Mouse (Mus musculus) thymus, postnatal 36 days (tissue): ENCODE results near the gene Wnt7a.

Experiments
- DNase-seq, 2 experiments: peaks; one replicate each; pipeline ENCODE4 v3.0.0; 2022; ENCODE audit warnings: mixed read lengths in 2 of 2

The Wnt7a gene

DNA sequence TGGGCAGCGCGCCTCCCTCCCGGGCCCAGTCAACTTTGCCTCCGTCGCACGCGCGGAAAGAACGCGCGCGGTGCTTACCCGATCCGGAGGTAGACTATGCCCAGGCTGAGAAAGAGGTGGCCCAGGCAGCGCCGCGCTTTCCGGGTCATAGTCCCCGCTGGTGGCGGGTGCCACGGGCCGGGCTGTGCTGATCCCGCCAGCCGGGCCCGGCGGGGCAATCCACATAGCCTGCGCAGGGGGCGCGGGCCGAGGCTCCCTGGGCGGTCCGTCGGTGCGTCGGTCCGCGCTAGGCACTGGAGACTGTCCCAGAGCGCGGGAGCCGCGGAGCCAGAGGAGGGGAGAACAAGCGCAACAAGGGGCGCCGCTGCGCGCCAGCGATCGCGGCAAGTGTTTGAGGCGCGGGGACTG is at the start of gene Wnt7a:
Gene Wnt7a, minus strand, starts transcription at position 403 of the 408 bp plus-strand sequence.
- peak in 1 of 2 experiments; percentile 13 for DNase-seq

DNA sequence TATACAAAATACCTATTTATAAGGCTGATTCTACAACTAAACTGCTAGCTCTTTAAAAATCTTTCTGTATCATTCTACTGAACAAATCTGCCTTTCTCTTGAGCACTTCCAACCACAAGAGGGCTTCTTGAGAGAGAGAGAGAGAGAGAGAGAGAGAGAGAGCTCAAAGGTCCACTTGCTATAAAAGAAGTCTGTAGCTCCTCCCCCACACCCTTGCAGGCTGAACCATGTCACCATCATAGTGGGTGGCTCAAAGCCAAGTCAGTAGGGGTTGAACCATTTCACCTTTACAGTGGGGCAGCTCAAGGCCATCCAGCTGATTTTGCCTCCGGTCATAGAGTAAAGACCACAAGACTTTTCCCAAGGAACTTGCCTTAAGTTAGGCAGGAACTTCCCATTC is 48.3 kb upstream of the Wnt7a start:
- DNase-seq, result no peak

DNA sequence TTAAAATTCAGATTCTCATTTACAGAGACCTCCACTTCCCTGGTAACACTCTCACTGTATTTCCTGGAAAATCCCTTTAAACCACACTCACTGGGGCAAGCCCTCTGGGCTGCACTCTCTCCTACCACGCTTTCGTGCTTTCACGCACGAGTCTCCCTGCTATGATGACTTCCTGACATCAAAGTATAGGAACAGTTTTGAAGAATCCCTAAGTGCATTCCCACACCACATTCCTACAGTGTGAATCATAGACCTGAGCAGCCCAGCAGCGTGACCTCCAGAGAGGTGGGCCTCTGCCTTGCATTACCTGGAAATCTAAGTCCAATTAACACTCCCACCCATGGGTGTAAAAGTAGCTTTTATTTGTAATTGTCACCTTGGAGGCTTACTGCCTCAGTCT is 43.4 kb upstream of the Wnt7a start:
- no peak for DNase-seq

- DNase-seq, result no peak
These were observed 40.9 kb upstream of the Wnt7a start for GRCm38 (mm10) chr6:91452056-91452455.

GRCm38 (mm10) chr6:91449472-91450225 is 38.5 kb upstream of the Wnt7a start:
- no peak for DNase-seq

GRCm38 (mm10) chr6:91445316-91445715 is 34.2 kb upstream of the Wnt7a start:
- DNase-seq, result no peak

DNA sequence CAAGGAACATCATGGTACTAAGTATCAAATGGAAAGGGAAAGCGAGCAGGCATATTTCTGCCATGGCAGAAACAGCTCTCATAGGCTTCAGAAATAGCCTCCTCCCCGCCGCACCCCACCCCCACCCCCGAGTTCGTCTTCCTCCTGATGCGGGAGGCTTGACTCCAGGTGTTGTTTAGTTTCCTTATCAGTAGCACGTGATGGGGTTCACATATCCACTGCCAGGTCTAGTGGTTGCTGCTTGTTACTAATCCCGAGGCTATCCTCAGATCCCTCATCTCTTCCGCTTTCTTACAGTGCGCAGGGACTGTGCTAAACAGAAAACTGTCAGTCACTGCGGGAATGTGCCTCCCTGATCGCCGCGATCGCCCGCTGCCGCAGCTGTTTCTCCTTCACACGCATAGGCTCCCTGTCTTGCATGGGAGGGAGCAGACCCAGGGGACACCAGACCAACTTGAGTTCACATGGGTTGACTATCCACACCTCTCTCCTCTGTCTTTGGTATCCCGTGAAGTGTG is 30.0 kb upstream of the Wnt7a start:
- no peak for DNase-seq

DNA sequence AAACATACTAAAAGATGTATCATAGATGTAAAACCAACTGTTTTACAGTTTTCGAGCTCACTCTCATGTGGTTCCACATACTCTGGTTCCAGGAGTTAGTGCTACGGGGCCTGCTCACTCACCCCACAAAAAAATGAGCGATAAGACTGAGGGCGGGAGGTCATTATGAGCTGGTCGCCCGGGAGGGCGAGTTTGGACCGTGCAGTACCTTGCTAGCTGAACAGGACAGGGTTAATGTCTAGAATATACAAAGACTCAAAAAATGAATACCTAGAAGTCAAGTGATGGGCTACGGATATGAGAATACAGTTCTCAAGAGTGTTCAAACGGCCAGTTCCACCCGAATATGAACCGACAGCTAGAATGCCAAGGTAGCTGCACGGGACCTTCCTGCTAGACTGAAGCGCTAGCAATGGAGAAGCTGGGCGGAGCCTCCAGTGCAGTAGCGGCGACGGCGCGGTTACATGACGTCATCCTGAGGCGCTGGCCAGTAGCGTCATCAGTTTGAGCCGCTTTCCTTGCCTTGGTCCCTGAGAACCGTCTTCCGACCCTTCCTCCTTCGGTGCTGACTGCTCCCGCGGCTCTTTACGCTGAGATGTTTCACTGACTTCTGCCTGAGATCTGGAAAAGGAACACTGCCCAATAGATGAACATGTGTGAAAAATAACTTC is 29.4 kb upstream of the Wnt7a start:
- peak; percentile 88 to 90 for DNase-seq

DNA sequence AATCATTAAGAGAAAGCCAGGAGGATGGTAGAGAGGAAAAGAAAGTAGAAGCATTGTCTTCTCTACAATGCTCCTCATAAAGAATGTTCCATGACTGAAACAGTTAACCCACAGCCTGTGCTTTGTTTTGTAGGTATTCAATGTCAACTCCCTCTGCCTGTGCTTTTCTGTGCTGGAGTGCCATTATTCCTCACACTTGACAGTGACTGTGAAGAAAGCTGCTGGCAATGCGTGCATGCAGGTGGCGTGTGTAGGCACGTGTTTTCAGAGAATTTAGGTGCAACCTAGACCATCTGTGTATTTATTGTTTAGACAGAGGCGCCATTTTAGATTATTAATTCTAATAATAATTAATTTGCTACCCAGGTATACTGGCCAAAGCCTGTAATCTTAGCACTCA is 13.0 kb upstream of the Wnt7a start:
- DNase-seq, result no peak

GRCm38 (mm10) chr6:91421629-91422028 is 10.5 kb upstream of the Wnt7a start:
- no peak for DNase-seq

DNA sequence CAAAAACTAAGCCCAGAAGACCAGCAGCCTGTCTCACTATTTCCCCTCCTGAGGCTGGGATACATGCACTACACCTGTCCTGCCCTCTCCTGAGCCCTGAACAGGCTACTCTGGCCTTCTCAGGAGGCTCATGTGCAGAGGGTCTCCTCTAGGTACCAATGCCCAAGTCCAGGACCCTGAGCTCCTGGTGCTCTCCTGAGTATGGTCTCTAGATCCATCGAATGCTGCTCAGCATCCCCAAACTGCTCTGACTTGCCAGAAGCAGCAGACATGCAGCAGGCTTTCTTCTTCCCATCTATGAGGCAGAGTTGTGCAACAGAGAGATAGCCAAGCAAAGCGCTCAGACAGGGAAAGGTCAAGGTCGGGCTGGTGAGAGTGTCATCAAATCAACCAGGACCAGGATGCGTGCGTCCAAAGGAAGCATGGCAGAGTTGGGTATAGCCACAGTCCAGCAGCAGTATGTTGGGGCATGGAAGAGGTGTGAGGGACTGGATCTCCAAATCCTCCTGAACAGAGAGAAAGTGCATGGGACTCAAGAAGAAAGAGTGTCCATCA is 6.2 kb upstream of the Wnt7a start:
- DNase-seq, result no peak

- DNase-seq, result no peak
These were observed 5.0 kb upstream of the Wnt7a start for GRCm38 (mm10) chr6:91416146-91416545.

- peak; percentile 19 to 23 for DNase-seq
These were observed 3.7 kb upstream of the Wnt7a start for GRCm38 (mm10) chr6:91414890-91415289.

DNA sequence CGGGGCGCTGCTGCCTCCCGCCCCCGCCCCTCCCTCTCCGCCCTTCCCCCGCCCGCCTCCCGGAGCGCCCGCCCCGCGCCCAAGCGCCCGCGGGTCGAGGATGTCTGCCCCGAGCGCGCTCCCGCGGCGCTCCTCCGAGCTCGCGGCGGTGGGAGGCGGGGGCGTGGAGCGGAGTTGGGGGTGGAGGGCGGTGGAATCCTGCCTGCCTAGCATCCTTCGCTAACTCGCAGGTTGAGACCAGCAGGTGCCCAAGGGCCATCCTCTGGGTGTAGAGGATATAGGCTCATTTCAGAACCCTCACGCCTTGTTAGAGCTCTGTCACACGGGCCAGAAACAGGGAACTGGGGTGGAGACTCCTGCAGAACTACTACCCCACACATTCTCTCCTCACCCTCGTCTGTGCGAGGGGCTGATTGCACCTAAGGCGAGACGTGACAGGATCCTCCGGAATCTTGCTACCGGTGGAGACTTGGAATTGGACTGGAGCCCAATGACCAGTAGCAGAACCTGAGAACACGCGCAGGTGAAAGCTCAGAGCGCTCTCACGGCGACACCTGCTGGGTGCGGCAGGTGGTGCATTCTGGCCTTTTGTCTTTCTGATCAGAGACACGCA is 312 bp upstream of the Wnt7a start:
- peak; percentile 41 to 56 for DNase-seq

DNA sequence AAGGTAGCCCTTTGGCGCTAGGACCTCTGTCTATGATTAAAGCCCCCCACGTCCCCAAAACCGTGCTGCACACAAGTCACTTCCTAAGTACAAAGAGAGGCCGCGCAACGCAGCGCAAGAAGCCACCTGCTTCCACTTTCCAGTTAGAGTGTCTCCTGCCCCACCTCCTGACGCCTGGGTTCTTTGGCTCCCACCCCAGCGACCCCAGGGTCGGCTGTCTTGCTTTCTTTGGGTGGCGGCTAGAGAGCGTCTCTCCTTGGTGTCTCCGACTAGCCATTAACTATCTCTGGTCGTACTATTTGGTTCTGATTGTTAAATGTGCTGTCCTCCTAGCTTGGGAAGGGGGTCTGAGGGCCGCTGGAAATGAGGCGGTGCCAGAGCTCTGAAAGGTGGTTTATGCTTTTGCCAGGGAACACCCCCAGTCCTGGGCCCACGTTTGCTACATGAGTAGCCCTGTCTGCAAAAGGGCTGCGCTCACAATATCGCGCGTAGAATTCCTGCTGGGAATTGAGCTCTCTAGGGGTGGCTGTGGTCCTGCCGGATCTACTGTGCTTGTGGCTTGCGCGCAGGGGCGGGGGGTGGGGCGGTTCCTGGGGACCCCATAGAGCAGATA is 889 bp downstream of the Wnt7a start:
- no peak for DNase-seq

DNA sequence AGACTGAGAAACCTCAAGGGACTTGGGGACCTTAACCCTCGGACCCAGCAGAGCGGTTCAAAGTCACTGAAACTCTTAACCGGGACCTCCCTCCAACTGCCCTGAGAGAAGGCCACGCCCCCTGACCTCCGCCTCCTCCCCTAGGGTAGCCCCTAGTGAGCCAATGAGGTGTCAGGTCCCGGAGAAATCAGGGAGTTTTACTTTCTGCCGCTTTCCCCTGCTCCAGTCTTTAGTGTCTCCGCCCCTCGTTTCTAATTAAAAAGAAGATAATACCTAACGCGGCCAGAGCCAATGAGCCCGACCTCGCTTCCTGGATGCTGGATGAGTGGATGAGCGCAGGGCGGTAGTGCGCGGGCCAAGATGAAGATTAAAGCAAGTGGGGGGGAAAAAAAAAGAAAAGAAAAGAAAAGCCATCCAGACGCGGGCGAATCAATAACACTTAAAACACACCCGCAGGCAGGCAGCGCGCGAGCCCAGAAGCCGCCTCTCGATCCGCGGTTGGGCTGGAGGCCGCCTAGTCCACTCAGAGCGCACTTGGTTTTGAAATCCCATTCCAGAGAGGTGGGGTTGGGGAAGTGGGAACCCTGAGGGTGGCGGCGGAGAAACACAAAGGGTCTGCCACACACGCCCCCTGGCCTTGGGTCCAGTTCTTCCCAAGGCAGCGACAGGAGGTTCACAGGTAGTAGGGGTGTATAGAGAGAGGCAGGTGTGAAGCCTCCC is 1.6 kb downstream of the Wnt7a start:
- DNase-seq, result no peak

- no peak for DNase-seq
These were observed 2.5 kb downstream of the Wnt7a start for GRCm38 (mm10) chr6:91408616-91409015.

- DNase-seq, result no peak
These were observed 9.6 kb downstream of the Wnt7a start for GRCm38 (mm10) chr6:91401591-91401990.

GRCm38 (mm10) chr6:91400514-91400913 is 10.6 kb downstream of the Wnt7a start:
- DNase-seq, result no peak

DNA sequence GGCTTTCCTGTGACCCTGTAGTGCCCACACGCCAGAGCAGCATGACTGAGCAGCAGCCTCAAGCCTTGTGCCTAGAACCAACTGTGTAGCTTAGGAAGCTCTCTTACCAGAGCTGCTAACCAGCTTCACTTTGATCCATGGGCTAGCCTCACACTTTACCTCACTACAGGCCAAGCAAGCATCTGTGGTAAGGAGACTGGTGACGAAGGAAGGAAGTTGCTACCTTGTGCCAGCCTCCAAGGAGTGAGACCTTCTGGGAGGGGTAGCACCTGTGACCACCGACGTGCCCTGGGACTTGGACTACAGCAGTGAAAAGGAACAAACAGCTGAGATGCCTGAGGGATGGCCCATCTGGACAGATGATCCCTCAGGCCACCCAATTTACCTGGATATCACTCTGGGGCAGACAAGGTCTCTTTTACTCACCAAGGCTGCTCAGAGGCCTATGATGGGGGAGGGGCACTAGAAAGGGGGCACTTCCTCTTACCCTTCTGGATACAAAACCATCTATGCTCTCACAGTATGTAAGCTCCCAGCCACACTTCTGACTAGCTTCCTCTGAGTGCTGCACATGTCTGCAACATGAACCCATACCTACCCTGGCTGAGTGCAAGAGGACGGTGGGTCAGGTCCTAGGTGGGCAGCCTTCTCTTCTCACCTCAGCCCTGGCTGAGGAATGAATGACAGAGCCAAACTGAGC is 18.5 kb downstream of the Wnt7a start:
- DNase-seq, result no peak

DNA sequence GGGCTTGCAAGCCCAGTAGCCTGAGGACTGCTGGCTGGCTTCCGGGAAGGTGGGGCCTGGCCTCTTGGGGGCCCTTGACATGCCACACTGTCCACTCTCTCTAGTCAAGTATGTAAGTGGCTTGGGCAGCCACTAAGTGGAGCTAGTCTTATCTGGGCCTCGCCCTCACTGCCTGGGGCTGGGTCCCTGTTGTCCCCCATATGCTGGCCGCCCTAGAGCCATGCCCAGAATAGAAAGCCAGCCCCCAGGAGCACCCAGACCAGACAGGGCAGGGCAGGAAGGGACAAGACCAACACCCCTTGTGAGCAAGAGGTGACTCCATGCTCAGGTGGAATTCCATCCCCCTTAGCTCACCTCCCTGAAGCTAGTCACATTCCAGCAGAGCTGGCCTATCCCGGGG is 22.0 kb downstream of the Wnt7a start:
- DNase-seq, result no peak

DNA sequence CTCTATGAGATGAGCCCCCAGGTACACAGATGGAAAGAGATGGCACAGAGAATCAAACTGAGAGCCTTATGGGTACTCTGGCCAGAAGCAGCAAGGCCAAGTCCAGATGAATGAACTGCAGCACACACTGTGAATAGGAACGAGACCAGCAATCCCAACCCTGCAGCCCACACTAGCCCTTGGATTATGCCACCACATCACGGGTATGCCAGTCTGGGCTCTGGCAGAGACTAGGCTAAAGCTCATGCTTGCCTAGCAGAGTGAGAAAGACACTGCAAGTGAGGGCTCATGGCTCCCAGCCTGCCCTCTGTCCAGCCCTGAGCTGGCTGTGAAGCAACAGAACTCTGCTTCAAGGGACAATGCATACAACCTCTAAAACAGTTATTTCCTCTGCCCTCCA is 26.7 kb downstream of the Wnt7a start:
- DNase-seq, result no peak
